8 mouse cellular contexts compared by ENCODE assay signal in genomic region chr2:84714811-84715561, GRCm38 (mm10). TPM values are rescaled to one million over a fixed set of nuclear protein-coding genes. Genes with fewer than 3 reads are reported as not detected.
DNase-seq lines count a peak whose midpoint lies in the region; ATAC-seq lines count a peak whose summit lies in the region.

Gene Zdhhc5, minus strand, starts transcription at chr2:84715180.

- H3K9ac ChIP-seq in hindbrain, embryonic 14.5 days, result peak within 1 kb of the TSS; percentile 96

- WGBS in hindbrain, embryonic 14.5 days, result under 1% methylated on average over 96 of the region's 107 CpGs

- H3K4me1 ChIP-seq in hindbrain, embryonic 14.5 days (replicated peaks; ENCODE audit: control insufficient read depth, insufficient read depth, low read length), result peaks cover 16% of the 10 kb centered on the region

- H3K27ac ChIP-seq in hindbrain, embryonic 14.5 days, result peak within 1 kb of the TSS; percentile 95

- no peaks in the 10 kb centered on the region for H3K9me3 ChIP-seq in hindbrain, embryonic 14.5 days (ENCODE audit: control insufficient read depth, low read length)

- H3K27me3 ChIP-seq in hindbrain, embryonic 14.5 days (ENCODE audit: control insufficient read depth, insufficient read depth, low read length), result no peaks in the 10 kb centered on the region

- peak within 1 kb of the TSS; percentile 98 for H3K4me3 ChIP-seq in hindbrain, embryonic 14.5 days (replicated peaks; ENCODE audit: low read length)

- peak within 1 kb of the TSS; percentile 89 for H3K4me2 ChIP-seq in hindbrain, embryonic 14.5 days (replicated peaks)

- DNase-seq in R1 (ENCODE audit: low read depth, low spot score), result peak; percentile 98
- DNase-seq in cerebellum, postnatal 25 days, result peak; percentile 99
- DNase-seq in frontal cortex, postnatal 25 days (ENCODE audit: low spot score in 2 of 2), result peak; percentile 96 to 97
- peak; percentile 97 for DNase-seq in hindbrain, embryonic 14.5 days (ENCODE audit: low spot score)
- peak; percentile 97 for DNase-seq in layer of hippocampus, postnatal 36 days
- DNase-seq in lung, postnatal 36 days, result peak; percentile 99
- peak; percentile 99 for DNase-seq in retina, postnatal 1 day
- DNase-seq in urinary bladder, adult 18-20 months (ENCODE audit: low spot score in 2 of 2), result peak; percentile 96 to 98

- peaks cover 13% of the 10 kb centered on the region for H3K36me3 ChIP-seq in hindbrain, embryonic 14.5 days (replicated peaks; ENCODE audit: control insufficient read depth, insufficient read depth)

- peak; percentile 98 for ATAC-seq in hindbrain, embryonic 14.5 days (ENCODE audit: low FRiP score)

RNA-seq across cellular contexts. Expression of gene Zdhhc5, which starts in this region (rescaled TPM):
- 21.9 and 22.5 TPM in 2 replicates for polyA plus RNA-seq in hindbrain, embryonic 14.5 days (2014; fragmentation: Nextera tagmentation; extraction: Ambion mirVana)
- total RNA-seq in layer of hippocampus, postnatal 36 days (2021), result 10 to 100 TPM; 37.1 to 38.9 TPM

Comparison
In these comparisons a context has a peak if more than half of its experiments do, and no peak if none do; other contexts are left out.
1. Peak in every context shown above with its lines: DNase-seq, ATAC-seq, H3K4me3 ChIP-seq and H3K27ac ChIP-seq.